Mouse (Mus musculus): ENCODE results near the gene Chd1l.

DNA sequence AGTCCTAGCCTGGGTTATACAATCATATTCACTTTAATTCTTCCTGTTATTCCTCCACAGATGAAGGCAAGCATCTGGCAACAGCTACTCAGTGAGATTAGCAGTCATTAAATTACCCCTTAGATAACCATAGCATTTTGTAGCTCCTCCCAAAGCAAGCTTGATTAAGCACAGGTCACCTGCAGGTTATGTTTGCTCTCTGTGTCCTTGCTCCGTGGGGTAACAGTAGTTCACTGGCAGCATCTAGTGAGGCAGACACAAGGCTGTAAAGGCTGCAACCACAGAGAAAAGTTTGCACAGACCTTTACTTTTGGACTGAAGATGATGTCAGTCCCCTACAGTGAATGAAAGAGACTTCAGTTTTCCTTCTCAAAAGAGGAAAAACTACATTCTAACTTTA, 5.2 kb upstream of the Chd1l start:
- TF ChIP-seq CTCF (IDR thresholded peaks at IDR 0.05; ENCODE audit: low read depth, low read length), result no peak
- no peak for TF ChIP-seq GATA1 (IDR thresholded peaks at IDR 0.05; ENCODE audit: borderline replicate concordance, low read length)
